Mouse (Mus musculus): ENCODE data around the gene 4933416C03Rik.

DNA sequence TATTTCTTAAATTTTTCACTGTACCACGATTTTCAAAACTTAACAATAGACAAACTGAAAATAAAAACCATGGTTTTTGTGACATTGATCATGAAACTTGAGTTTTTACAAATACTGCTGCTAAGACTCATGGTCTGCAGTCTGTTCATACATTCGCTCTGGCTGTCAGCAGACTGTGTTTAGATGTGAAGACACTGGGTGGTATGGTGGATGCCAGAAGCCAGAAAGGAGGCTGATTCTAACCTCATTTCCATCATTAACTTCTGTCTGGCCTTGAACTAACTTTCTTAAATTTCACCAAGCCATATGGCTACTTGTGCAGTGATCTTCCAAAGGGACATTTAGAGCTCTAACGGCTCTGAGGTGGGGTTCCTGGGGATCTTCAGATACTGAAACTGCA lies 16.7 kb upstream of the 4933416C03Rik start:
- TF ChIP-seq EP300 (IDR thresholded peaks at IDR 0.05; ENCODE audit: low read depth) (no peak), CTCF (IDR thresholded peaks at IDR 0.05; ENCODE audit: low read depth) (no peak)
